Mouse (Mus musculus) kidney, adult 18-20 months (tissue): Measurements from ENCODE around the gene Espn.

Source experiments
- DNase-seq: peaks from one replicate; pipeline ENCODE4 v3.0.0; 2021

Espn gene

DNA sequence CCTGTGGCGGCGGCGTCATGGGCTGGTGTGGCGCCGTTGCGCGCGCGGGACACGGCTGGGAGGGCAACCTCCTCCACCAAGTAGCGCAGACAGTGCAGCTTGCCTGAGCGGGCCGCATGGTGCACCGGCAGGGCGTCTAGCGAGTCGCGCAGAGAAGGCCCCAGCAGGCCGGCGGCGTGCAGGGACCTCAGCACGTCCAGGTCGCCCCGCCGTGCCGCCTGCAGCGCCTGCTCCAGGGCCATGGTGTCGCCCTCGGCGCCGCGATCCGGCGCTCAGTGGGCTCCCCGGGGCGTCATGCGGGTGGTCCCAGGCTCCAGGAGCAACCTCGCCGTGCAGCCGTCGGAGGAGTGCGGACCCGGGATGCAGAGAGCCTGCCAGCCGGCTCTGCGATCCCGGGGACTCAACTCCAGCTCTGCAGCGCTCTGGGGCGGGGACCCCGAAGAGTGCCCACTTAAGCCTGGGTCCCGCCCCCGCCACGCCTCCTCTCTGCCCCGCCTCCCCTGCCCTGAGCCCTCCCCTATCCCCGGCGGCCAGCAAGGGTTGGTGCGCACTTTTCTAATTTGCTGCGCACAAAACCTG lies at the start of gene Espn:
Gene Espn, minus strand, starts transcription at position 406 of the 579 bp plus-strand sequence.
- peak; percentile 64 for DNase-seq

DNA sequence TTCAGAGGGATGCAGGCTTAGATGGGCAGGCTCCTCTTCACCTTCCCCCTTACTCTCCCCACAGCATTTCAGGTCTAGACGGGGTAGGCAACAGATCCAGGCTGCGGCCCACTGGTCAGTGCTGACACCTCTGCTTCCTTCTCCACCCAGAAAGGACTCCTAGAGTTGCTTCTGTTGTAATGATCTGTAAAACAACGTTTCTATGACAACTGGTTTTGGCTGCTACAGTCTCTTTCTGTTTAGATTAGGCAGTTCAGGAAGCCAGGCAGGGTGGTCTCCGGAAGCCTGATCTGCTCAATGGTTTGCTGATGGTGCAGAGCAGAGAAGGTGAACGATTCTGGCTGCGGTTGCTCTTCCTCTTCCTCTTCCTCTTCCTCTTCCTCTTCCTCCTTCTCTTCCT lies 49.3 kb upstream of the Espn start:
- DNase-seq, result no peak

DNA sequence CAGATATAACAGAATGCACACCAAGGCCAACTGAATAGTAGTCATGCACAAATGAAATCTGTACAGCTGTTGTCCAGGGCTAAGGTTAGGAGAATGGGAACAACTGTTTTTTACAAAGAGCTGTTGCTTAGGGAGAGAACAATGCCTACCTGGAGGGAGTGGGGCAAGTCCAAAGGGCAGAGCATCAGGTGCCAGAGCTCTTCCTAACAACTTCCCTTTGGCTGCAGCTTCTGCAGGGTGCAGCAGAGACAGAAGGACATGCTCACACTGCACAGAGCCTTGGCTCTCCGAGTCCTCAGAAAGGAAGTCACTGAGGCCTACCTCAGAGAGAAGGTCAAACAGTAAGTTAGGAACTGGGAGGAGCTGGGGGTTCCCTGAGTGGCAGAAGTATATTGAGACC lies 47.4 kb upstream of the Espn start:
- no peak for DNase-seq

GRCm38 (mm10) chr4:152197545-152197944 lies 45.4 kb upstream of the Espn start:
- DNase-seq, result no peak

GRCm38 (mm10) chr4:152196276-152196675 lies 44.1 kb upstream of the Espn start:
- DNase-seq, result no peak

GRCm38 (mm10) chr4:152194476-152195175 lies 42.5 kb upstream of the Espn start:
- DNase-seq, result no peak

GRCm38 (mm10) chr4:152192569-152192968 lies 40.4 kb upstream of the Espn start:
- no peak for DNase-seq

DNA sequence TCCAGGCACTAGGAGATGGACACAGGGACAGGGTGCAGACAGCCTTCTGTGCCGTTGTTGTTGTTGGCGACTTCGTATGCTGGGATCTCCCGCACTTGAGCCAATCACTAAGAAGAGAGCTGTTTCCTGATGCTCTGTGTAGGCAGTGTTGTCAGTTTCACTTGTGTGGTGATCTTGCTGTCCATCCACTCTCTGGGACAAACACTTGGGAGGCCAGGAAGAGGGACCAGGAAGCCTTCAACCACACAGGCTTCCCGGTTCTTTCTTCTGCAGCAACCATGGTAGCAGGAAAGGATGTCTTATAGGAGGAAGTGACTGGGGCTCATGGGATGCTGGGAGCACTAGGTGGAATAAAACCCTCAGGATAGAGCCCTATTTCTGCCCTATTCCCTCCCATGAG lies 38.5 kb upstream of the Espn start:
- DNase-seq, result no peak

GRCm38 (mm10) chr4:152190096-152190653 lies 38.0 kb upstream of the Espn start:
- DNase-seq, result no peak

- no peak for DNase-seq
Measured at GRCm38 (mm10) chr4:152189691-152190090, 37.5 kb upstream of the Espn start.

- DNase-seq, result no peak
Measured at GRCm38 (mm10) chr4:152189071-152189470, 36.9 kb upstream of the Espn start.

DNA sequence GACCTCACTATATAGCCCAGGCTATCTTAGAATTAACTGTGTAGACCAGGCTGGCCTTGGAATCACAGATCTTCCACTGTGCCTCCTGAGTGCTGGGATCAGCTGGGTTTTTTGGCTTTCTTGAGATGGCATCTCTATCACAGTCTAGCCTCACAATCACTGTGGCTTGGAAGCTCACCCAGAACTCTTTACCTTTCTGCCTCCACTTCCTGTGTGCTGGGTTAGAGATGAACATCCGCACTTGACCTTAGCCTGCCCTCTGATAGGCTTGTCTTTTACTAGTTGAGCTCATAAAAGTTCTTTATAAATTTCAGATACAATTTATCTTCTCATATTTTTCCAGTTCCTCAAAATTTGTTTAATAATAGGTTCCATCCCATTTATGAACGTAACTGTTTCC lies 36.5 kb upstream of the Espn start:
- DNase-seq, result no peak

DNA sequence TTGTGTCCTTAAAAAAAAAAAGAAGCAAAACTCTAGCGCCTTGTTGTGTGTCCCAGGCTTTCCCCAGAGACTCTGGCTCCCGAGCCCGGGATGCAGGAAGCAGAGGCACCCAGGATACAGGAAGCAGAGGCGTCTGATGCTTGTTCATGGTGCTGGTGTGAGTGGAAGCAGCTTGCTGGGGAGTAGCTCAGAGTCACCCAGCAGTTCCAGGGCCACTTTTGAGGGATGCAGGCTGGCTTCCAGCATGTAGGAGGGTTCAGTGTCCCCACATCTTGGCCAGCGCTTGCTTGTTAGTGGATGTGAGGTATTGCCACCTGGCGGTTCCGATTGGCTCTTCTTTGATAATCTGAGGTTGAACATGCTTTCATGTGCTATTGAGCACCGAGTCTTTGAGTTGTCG lies 35.0 kb upstream of the Espn start:
- no peak for DNase-seq

- DNase-seq, result no peak
Measured at GRCm38 (mm10) chr4:152186205-152187082, 34.3 kb upstream of the Espn start.

DNA sequence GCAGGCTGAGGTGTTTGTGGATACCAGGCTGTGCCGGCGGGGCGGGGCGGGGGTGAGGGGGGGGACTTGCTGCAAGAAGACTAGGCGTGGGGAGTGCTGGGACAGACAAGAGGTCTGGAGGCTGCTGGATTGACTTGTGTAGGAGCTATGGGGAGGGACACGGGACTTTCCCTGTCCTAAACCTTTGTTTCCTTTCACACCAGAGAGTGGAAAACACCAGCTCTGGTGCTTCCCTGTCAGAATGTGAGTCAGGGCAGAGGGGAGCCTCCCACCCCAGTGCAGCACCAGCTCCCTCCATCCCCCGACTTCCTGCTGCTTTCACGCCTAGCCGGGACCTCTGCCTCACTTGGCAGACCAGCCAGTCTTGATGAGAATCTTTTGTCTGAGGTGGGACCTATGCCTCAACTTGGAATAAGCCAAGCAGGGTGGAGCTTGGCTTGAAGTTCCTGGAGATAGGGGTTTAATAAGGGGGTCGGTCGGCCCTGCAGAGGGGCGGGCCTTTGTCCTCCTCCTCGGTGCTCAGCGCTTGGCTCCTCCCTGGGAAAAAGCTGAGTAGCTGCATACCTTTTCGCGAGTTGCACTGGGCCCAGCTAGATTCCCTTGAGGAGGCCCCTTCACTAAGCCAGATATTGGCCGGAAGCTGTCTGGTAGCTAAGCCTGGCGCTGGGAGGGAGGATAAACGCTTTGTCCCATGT lies 33.5 kb upstream of the Espn start:
- DNase-seq, result no peak

DNA sequence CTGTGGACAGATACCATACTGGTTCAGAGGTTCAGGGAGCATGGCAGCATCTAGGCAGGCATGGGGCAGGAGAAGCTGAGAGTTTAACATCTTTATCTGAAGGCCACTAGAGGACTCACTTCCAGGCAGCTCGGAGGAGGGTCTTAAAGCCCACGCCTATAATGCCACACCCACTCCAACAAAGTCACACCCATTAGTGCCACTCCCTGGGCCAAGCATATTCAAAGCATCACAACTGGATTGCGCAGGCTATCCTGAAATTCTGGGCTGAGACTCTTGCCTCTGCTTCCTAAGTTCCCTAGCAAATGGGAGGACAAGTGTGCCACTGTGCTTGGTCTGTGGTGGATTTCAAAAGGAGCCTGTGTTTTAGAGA lies 33.0 kb upstream of the Espn start:
- no peak for DNase-seq

DNA sequence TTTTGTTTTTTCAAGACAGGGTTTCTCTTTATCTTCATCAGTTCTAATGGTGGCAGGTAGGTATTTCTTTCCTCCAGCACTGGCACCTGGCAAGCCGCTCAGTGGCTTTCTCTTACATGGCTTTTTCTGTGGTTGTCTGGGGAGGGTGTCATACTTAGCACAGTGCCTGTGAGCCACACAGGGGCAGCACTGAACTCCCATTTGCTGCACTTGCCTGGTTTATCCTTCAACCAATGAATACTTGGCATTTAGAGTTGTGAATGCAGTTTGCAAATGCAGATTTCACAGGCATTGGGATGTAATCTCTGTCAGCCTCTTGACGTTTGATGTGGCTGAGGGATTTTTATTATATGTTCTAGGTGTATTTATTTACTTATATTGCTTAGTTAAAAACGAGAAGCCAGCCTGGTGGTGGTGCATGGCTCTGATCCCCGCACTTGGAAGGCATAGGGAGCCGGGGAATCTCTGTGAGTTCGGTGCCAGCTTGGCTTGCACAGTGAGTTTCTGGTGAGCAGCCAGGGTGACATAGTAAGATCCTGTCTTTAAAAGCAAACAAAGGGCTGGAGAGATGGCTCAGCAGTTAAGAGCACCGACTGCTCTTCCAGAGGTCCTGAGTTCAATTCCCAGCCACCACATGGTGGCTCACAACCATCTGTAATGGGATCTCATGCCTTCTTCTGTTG lies 32.3 kb upstream of the Espn start:
- DNase-seq, result no peak

DNA sequence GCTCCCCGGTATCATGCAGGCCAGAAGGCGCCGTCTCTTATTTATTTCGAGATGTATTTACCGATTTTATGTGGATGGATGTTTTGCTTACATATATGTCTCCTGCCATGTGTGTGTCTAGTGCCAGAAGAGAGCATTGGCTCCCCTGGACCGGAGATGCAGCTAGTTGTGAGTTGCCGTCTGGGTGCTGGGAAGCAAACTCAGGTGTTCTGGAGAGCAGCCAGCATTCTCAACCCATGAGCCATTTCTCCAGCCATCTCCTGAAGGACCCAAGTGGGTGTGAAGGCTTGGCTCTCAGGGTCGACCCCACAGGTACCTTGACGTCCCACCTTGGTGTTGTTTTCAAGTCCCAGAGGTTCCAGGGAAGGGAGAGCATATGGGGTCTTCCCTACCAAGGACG lies 30.0 kb upstream of the Espn start:
- DNase-seq, result no peak

- DNase-seq, result no peak
Measured at GRCm38 (mm10) chr4:152179946-152180660, 27.9 kb upstream of the Espn start.

DNA sequence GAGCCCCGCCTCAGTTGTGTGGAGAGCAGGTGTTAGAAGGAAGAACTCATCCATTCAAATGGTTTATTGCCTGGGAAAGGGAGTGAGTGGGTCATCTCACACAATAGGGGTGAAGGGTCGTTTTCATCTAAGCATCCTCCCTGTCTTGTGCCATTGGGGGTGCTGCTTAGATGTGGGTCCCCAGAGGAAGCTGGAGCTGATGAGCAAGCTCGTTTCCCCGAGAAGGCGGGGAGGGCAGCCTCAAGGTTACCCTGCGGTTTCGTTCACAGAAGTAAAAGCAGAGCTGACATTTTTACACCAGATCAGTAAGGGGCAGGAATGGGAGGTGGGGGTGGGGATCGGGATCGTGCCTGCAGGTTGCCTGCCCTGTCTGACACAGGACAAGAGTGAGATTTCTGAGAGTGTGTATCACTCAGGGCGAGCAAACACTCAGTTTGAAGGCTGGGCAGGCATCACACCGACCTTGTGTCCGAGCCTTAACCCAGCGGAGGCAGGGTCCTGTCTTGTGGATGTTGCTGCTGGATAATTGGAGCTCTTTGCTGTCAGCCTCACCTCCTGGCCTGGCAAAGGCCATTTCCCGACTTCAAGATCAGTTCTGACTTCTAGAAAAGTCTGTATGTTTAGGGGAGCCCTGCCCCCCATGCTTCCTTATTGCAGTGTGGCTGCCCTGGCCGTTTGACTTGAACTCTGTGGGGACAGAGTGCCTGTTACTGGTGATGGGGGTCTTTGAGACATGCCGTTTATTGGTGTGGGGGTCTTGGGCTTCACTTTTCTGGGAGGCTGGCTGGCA lies 26.9 kb upstream of the Espn start:
- DNase-seq, result no peak

- DNase-seq, result peak; percentile 45
Measured at GRCm38 (mm10) chr4:152178344-152178864, 26.2 kb upstream of the Espn start.
